Mouse (Mus musculus) forebrain, embryonic 10.5 days (tissue): ENCODE data around the gene Lrrc26. TPM values are rescaled to one million over a fixed set of nuclear protein-coding genes. Genes with fewer than 3 reads are reported as not detected.
"Not testable (repeated sequence)": the region's sequence is repeated elsewhere in the genome, so short reads cannot be mapped to it uniquely, and the experiment has no call there.

Experiments used
- DNase-seq: peaks from one replicate; pipeline ENCODE4 v3.0.0-alpha.2; 2017; ENCODE audit warnings: low spot score; ENCODE audit errors: extremely low spot score
- H3K27ac ChIP-seq: fragments of 300-500 bp; sonication (generic); 2 replicates; pipeline ENCODE4 v1.5.1; 2016; ENCODE audit warnings: mild to moderate bottlenecking
- H3K27me3 ChIP-seq: fragments of 300-500 bp; sonication (generic); 2 replicates; pipeline ENCODE4 v1.6.1; 2016; ENCODE audit warnings: mild to moderate bottlenecking; ENCODE audit not compliant: poor library complexity, severe bottlenecking
- H3K36me3 ChIP-seq: fragments of 300-500 bp; sonication (generic); replicated peaks from 2 replicates; pipeline ENCODE4 v1.6.1; 2016; ENCODE audit warnings: mild to moderate bottlenecking, moderate library complexity
- H3K4me1 ChIP-seq: fragments of 300-500 bp; sonication (generic); 2 replicates; pipeline ENCODE4 v1.6.1; 2016
- H3K4me3 ChIP-seq: fragments of 300-500 bp; sonication (generic); 2 replicates; pipeline ENCODE4 v1.5.1; 2016; ENCODE audit warnings: mild to moderate bottlenecking, moderate library complexity
- H3K9me3 ChIP-seq: fragments of 300-500 bp; sonication (generic); 2 replicates; pipeline ENCODE4 v1.6.1; 2016; ENCODE audit warnings: mild to moderate bottlenecking, moderate library complexity
- WGBS: fragments of 180-500 bp; shearing (Covaris S2); methylation state at CpG from one replicate; pipeline ENCODE4 v1.1.7; 2016; 5-methylcytosine and 5-hydroxymethylcytosine counted together
- polyA plus RNA-seq: library from polyadenylated mRNA; unstranded; fragments of >200 nt; fragmentation: Nextera tagmentation; extraction: Ambion mirVana; gene quantifications from 2 replicates; pipeline ENCODE4 v1.2.1, GENCODE M21; 2016

The Lrrc26 gene
- not detected in 2 replicates for polyA plus RNA-seq

DNA sequence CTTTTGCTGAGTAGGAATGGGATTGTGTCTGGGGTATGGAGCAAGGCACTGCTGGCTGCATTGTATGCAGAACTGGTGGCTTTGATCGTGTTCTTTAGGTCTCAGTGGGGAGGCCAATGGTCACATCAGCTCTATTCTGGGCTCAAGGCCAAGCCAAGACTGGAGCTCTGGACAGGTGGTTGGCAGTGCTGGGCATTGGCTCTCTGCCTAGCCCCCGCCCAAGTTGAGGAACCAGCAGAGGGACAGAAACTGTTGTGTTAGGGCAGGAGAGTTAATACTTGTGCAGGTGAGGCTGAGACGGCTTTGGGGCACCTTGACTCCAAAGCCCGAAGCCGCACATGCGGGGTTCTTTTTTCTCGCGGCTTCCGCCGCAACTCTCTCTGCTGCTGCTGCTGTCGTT lies at the start of gene Lrrc26:
Lrrc26 (plus strand) TSS at position 265 of the 400 bp plus-strand sequence.
- no peak for DNase-seq
- Histone ChIP-seq H3K4me1 (peaks cover 33% of the 10 kb centered on the region), H3K27me3 (peaks cover 82% of the 10 kb centered on the region), H3K4me3 (peak within 1 kb of the TSS; percentile 25; the same call in 1 of the 2 replicates), H3K9me3 (no peaks in the 10 kb centered on the region), H3K36me3 (peaks cover 19% of the 10 kb centered on the region), H3K27ac (no peak within 1 kb of the TSS)
- WGBS: 9% methylated on average over 11 of the region's 11 CpGs

DNA sequence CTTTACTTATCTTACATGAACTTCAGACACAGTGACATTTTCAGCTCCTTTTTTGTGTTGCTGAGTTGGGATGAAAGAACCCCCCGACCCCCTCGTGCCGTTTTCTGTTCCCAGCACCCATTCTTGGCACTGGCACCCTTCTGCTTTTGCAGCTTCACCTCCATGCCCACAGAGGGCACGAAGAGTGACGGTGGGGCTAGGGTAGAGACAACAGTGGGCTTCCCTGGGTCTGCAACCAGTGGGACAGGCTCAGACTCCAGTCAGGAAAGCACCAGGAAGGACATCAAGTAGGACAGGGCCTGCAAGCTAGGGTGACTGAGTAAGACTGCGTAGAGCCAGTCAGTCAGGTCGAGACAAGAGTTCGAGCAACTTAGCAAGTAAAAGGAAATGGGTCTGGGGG lies 49.4 kb upstream of the Lrrc26 start:
- peaks cover 57% of the 10 kb centered on the region for H3K27me3 ChIP-seq
- no peak for DNase-seq
- 46% methylated on average over 8 of the region's 8 CpGs for WGBS
- peaks cover 34% of the 10 kb centered on the region for H3K4me1 ChIP-seq
- H3K36me3 ChIP-seq: peaks cover 8% of the 10 kb centered on the region
- H3K27ac ChIP-seq: peak overlapping the region; percentile 71
- no peaks in the 10 kb centered on the region for H3K9me3 ChIP-seq
- H3K4me3 ChIP-seq: peak overlapping the region; percentile 76

DNA sequence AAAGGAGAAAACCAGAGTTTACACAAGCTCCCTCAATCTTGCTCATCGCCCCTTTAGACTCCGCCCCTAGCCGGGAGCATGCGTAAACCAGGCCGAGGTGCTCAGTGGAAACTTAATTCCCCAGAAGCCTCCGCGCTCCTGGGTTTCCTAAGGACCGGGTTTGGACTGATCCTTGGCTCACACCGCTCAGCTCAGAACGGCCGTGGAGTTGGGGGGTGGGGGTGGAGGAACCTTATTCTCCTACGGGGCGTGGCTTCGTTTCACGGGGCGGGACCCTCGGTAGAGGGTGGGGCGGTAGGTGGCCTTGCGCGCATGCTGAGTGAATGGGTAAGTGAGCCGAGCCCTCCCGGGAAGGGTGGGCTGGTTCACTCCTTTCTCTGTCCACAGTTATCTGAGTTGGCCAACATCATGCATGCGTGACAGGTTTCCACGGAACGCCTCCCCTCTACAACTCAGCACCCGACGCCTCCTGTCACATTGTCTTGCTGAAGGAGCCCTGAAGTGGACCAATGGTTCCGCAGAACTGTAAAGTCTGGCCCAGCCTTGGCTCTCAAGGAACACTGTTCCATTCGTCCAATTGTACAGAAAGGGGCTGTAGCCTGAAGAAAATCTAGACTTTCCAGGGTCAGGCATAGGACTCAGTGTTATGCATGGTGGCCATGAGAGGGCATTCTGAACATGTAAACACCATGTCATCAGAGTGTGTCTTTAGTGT lies 48.8 kb upstream of the Lrrc26 start:
- Histone ChIP-seq H3K27me3 (peaks cover 56% of the 10 kb centered on the region), H3K4me3 (peak overlapping the region; percentile 76), H3K4me1 (peaks cover 34% of the 10 kb centered on the region), H3K36me3 (peaks cover 14% of the 10 kb centered on the region), H3K9me3 (no peaks in the 10 kb centered on the region), H3K27ac (peak overlapping the region; percentile 84)
- WGBS: 2% methylated on average over 29 of the region's 29 CpGs
- DNase-seq: peak; percentile 77

DNA sequence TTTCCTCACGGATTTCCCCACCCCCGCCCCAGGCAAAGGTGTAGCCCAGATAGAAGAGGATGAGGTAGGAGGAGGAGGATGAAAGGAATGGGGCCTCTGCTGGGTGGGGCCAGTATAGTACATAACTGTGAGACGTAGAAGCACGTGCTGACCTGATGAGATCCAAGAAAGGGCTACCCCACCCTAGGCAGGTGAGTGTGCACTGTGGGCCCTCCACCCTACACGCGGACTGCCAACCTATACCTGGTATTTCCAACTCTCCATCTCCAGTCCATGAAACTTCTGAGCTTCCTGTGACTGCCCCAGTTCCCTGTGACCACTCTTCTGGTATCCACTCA lies 48.3 kb upstream of the Lrrc26 start:
- no peak for DNase-seq
- Histone ChIP-seq H3K27ac (peak overlapping the region; percentile 84; the same call in 1 of the 2 replicates), H3K36me3 (peaks cover 19% of the 10 kb centered on the region), H3K4me1 (peaks cover 34% of the 10 kb centered on the region), H3K4me3 (peak overlapping the region; percentile 76), H3K27me3 (peaks cover 51% of the 10 kb centered on the region), H3K9me3 (no peaks in the 10 kb centered on the region)
- WGBS: 8% methylated on average over 6 of the region's 6 CpGs

DNA sequence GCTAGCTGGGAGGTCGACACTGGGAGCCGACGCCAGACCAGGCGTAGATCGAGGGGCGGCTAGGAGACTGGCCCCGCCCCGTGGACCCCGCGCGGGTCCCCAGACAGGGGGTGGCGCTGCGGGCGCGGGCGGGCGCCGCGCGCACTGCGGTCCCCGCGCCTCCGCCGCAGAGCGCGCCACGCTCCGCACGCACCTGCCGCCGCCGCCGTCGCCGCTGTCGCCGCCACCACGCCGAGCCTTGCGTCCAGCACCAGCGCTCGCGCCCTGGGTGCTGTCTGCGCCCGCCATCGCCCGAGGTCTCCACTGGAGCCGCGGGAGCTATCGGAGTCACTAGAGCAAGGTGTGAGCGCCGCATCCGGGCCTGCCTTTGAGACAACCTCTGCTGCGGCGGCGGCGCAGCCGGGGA lies 47.6 kb upstream of the Lrrc26 start, which contains the start of the genes Rnf208 and Cysrt1:
Rnf208 (plus strand) TSS at position 155 of the 406 bp plus-strand sequence.
Cysrt1 (minus strand) TSS at position 352 of the 406 bp plus-strand sequence.
- H3K36me3 ChIP-seq: peaks cover 26% of the 10 kb centered on the region
- no peaks in the 10 kb centered on the region for H3K9me3 ChIP-seq
- H3K27me3 ChIP-seq: peaks cover 49% of the 10 kb centered on the region
- H3K4me3 ChIP-seq: peak within 1 kb of the TSS; percentile 76
- DNase-seq: no peak
- peaks cover 34% of the 10 kb centered on the region for H3K4me1 ChIP-seq
- peak within 1 kb of the TSS; percentile 84 for H3K27ac ChIP-seq
- WGBS: under 1% methylated on average over 59 of the region's 59 CpGs

DNA sequence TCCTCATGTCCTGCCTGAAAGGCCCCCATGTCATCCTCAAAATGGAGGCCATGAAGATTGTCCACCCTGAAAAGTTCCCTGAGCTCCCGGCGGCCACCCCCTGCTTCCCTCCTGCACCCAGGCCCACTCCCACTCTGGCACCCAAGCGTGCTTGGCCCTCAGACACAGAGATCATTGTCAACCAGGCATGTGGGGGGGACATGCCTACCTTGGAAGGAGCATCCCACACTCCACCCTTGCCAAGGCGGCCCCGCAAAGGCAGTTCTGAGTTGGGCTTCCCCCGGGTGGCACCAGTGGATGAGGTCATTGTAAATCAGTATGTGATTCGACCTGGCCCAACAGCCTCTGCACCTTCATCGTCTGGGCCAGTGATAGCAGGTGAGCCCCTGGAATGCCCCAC lies 46.4 kb upstream of the Lrrc26 start:
- Histone ChIP-seq H3K4me1 (peaks cover 34% of the 10 kb centered on the region), H3K9me3 (no peaks in the 10 kb centered on the region), H3K27ac (peak overlapping the region; percentile 84), H3K27me3 (peaks cover 49% of the 10 kb centered on the region), H3K4me3 (peak overlapping the region; percentile 76), H3K36me3 (peaks cover 39% of the 10 kb centered on the region)
- no peak for DNase-seq
- WGBS: 78% methylated on average over 8 of the region's 8 CpGs

DNA sequence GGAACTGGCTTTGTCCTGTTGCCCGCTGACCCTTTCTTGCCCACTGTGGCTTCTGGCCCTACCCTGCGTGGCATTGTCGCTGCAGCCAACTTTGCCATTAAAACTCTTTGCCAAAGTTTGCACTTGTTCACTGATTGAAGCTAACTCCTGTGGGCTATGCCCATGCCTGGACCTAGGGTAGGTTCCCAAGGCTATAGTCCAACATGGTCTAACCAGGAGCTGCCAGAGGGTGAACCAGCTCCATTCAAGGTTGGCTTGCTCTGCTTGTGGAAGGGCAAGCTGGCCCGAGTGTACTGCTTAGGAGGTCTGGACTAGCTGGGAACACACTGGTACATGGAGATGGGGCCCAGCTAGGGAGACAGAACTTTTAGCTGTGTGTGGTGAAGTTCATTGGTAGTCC lies 45.6 kb upstream of the Lrrc26 start:
- peaks cover 47% of the 10 kb centered on the region for H3K36me3 ChIP-seq

DNA sequence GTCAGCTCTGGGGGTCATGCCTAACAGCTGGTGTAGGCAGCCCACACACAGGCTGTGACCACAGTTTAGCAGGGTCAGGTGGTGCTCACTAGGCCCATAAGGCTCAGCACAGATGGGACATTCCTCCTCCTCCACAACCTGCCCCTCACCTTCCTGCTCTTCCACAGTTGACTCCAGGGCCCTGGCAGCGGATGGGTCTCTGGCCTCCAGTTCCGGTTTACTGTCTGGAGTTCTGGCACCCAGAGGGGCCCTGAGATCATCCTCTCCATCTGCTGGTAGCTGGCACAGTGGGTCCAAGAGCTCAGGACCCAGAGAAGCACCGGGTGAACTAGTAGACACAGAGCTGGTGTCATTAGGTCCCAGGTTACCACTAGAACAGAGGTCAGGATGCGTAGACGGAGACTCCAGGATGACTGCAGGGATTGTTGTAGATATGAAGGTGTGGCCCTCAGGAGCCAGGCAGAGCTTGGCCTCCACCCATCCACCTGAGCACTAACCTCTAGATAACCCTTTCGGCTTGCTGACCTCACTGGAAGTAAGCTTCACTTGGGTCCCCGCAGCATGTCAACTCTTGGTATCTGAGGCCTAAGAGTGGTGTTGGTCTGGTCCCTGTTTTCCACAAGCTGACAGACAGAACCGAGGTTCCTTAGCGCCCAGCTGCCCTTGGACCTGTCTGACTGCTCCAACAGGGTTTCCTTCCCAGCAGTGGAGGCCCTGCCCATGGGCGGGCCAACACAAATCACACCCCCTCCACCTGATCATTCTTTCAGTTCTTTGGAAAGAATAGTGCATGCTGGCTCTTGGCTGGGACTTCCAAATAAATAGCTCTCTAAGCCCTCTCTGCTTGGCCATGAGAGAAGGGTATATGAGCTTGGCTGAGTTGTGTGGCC lies 43.3 kb upstream of the Lrrc26 start, which contains the start of gene AL732309.1:
AL732309.1 (minus strand) TSS at position 681 of the 890 bp plus-strand sequence.
- Histone ChIP-seq H3K4me3 (no peak within 1 kb of the TSS), H3K27ac (no peak within 1 kb of the TSS), H3K4me1 (peaks cover 21% of the 10 kb centered on the region), H3K27me3 (peaks cover 30% of the 10 kb centered on the region), H3K36me3 (peaks cover 70% of the 10 kb centered on the region), H3K9me3 (no peaks in the 10 kb centered on the region)
- 90% methylated on average over 10 of the region's 10 CpGs for WGBS
- DNase-seq: no peak

More for the DNA sequence above, 45.6 kb upstream of the Lrrc26 start:
- no peaks in the 10 kb centered on the region for H3K9me3 ChIP-seq
- WGBS: 85% methylated on average over 4 of the region's 4 CpGs
- no peak overlapping the region for H3K27ac ChIP-seq
- H3K27me3 ChIP-seq: peaks cover 46% of the 10 kb centered on the region
- DNase-seq: no peak
- H3K4me3 ChIP-seq: no peak overlapping the region; the same call in 1 of the 2 replicates
- peaks cover 34% of the 10 kb centered on the region for H3K4me1 ChIP-seq

DNA sequence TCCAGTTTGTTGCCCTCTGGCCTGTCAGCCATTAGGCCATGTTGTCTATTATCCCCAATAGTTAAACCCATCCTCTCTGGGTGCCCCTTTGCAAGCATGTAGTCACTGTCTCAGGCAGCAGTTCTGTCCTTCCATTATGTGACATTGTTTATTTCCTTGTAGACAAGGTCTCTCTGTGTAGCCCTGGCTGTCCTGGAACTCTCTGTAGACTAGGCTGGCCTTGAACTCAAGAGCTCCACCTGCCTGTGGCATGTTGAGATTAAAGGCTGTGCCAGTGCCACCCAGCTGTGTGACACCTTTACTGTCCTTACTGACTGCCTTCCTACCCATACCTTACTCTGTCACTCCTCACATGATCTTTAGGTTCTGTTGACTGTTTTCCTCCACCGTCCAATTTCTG lies 37.4 kb upstream of the Lrrc26 start:
- H3K4me1 ChIP-seq: peaks cover 19% of the 10 kb centered on the region
- H3K9me3 ChIP-seq: no peaks in the 10 kb centered on the region
- no peak for DNase-seq
- H3K4me3 ChIP-seq: no peak overlapping the region
- WGBS: 90% methylated on average over 1 of the region's 1 CpGs
- H3K27ac ChIP-seq: no peak overlapping the region
- peaks cover 64% of the 10 kb centered on the region for H3K36me3 ChIP-seq
- H3K27me3 ChIP-seq: no peaks in the 10 kb centered on the region

DNA sequence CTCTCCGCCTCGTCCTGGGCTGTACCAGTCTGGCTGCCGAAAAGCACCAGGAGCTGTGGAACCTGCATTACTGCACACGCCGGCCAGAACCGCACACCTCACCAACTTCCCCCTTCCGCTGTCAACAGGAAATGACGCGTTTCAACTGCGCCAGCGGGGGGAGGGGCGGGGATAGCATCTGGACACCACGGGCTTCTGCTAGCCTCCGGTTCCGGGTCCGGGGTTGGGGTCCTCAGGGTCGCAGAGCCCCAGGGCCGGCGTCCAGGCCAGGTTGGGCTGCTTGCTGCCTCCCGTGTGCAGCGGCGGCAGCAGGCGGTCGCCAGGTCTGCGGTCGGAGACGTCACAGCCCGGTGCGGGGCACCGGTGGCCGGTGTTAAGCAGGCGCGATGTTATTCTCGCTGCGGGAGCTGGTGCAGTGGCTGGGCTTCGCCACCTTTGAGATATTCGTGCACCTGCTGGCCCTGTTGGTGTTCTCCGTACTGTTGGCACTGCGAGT lies 34.4 kb upstream of the Lrrc26 start, which contains the start of gene Tmem203:
Tmem203 (plus strand) TSS at position 156 of the 496 bp plus-strand sequence.
- peak; percentile 93 for DNase-seq
- H3K4me1 ChIP-seq: peaks cover 19% of the 10 kb centered on the region

DNA sequence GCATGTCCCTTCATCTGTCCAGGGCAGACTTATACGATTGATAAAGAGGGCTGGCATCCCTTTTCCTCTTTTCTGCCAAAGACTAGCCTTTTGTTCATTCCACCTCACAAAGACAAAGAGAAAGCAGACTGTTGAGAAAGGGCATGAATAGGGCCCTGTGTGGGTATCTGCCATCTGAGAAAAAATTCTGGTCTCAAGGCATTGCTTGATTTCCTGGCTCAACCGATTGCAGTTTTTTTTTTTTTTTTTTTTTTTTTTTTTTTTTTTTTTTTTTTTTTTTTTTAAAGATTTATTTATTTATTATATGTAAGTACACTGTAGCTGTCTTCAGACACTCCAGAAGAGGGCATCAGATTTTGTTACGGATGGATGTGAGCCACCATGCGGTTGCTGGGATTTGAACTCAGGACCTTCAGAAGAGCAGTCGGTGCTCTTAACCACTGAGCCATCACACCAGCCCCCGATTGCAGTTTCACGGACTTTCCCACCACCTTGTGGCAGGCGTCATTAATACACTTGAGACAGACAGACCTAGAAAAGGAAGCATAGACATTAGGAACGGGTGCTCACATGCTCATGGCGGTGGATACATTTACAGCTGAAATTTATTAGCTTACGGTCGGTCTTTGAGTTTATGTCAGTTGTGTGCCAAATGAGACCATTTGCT lies 33.1 kb upstream of the Lrrc26 start:
- DNase-seq, H3K27ac ChIP-seq, H3K27me3 ChIP-seq, H3K9me3 ChIP-seq: not testable (repeated sequence)
- WGBS: 67% methylated on average over 12 of the region's 12 CpGs
- peak overlapping the region; percentile 88 for H3K4me3 ChIP-seq
- peaks cover 20% of the 10 kb centered on the region for H3K4me1 ChIP-seq
- H3K36me3 ChIP-seq: peaks cover 22% of the 10 kb centered on the region

More for the DNA sequence above, 34.4 kb upstream of the Lrrc26 start, which contains the start of gene Tmem203:
- no peaks in the 10 kb centered on the region for H3K9me3 ChIP-seq
- H3K36me3 ChIP-seq: peaks cover 34% of the 10 kb centered on the region
- peak within 1 kb of the TSS; percentile 92 for H3K27ac ChIP-seq
- WGBS: under 1% methylated on average over 39 of the region's 39 CpGs
- H3K27me3 ChIP-seq: no peaks in the 10 kb centered on the region
- peak within 1 kb of the TSS; percentile 88 for H3K4me3 ChIP-seq

DNA sequence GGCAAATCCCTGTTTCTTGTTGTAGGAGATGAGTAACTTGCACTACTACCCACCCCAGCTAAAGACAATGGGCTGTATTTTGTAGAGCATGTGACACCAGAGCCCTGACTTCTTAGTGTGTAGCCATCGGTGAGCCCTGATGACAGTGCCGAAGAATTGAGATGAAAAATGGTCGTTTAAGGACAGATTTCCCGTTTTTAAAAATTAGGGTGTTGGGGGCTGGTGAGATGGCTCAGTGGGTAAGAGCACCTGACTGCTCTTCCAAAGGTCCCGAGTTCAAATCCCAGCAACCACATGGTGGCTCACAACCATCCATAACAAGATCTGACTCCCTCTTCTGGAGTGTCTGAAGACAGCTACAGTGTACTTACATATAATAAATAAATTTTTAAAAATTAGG lies 32.5 kb upstream of the Lrrc26 start:
- WGBS: 89% methylated on average over 5 of the region's 5 CpGs
- H3K4me3 ChIP-seq, H3K27ac ChIP-seq, DNase-seq, H3K27me3 ChIP-seq, H3K9me3 ChIP-seq: not testable (repeated sequence)
- Histone ChIP-seq H3K36me3 (peaks cover 15% of the 10 kb centered on the region), H3K4me1 (peaks cover 27% of the 10 kb centered on the region)
